Mouse (Mus musculus) MEL (cell line): ENCODE results near the gene Lrrc73. TPM values are rescaled to one million over a fixed set of nuclear protein-coding genes. Genes with fewer than 3 reads are reported as not detected.

Source experiments
- DNase-seq: peaks from one replicate; pipeline ENCODE4 v3.0.0; 2011; ENCODE audit warnings: low read depth, low spot score
- H3K27ac ChIP-seq: 2 replicates; pipeline ENCODE4 v1.5.1; 2012; ENCODE audit warnings: low read depth, mild to moderate bottlenecking, control low read depth, low read length, moderate library complexity; ENCODE audit not compliant: control insufficient read depth
- H3K27me3 ChIP-seq, 2 experiments: fragments of 150-350 bp in 1 of 2; sonication (generic) in 1 of 2; 2 replicates each; pipeline ENCODE4 v1.6.1; 2012; ENCODE audit warnings: low read length in 2 of 2, mild to moderate bottlenecking in 2 of 2, improper control_type of control experiment in 1 of 2, moderate library complexity in 1 of 2; ENCODE audit not compliant: insufficient read depth in 2 of 2, control insufficient read depth in 1 of 2
- H3K36me3 ChIP-seq, 2 experiments: 2 replicates each; pipeline ENCODE4 v1.6.1; 2012 to 2014; ENCODE audit warnings: low read length in 2 of 2, improper control_type of control experiment in 1 of 2, inconsistent platforms in 1 of 2, mild to moderate bottlenecking in 1 of 2; ENCODE audit not compliant: insufficient read depth in 2 of 2, control insufficient read depth in 1 of 2
- H3K4me1 ChIP-seq, 2 experiments: fragments of 150-350 bp in 1 of 2; sonication (generic) in 1 of 2; 2 replicates each; pipeline ENCODE4 v1.6.1; 2012; ENCODE audit warnings: low read length in 2 of 2, improper control_type of control experiment in 1 of 2, mild to moderate bottlenecking in 1 of 2; ENCODE audit not compliant: insufficient read depth in 2 of 2, control insufficient read depth in 1 of 2
- H3K4me3 ChIP-seq, 2 experiments: fragments of 150-350 bp in 1 of 2; sonication (generic) in 1 of 2; 2 replicates each; pipeline ENCODE4 v1.5.1; 2012; ENCODE audit warnings: low read depth in 2 of 2, low read length in 2 of 2, mild to moderate bottlenecking in 2 of 2, moderate library complexity in 2 of 2, control low read depth in 1 of 2, improper control_type of control experiment in 1 of 2; ENCODE audit not compliant: control insufficient read depth in 1 of 2, insufficient read depth in 1 of 2
- H3K79me2 ChIP-seq: 2 replicates; pipeline ENCODE4 v1.6.1; 2012; ENCODE audit warnings: mild to moderate bottlenecking, low read length, moderate library complexity; ENCODE audit not compliant: control insufficient read depth, poor library complexity, insufficient read depth
- H3K9ac ChIP-seq: 2 replicates; pipeline ENCODE4 v1.6.1; 2012; ENCODE audit warnings: low read depth, mild to moderate bottlenecking, control low read depth, low read length, moderate library complexity; ENCODE audit not compliant: control insufficient read depth, poor library complexity, severe bottlenecking
- H3K9me3 ChIP-seq: fragments of 150-350 bp; sonication (generic); replicated peaks from 2 replicates; pipeline ENCODE4 v1.6.1; 2012; ENCODE audit warnings: mild to moderate bottlenecking, low read length, improper control_type of control experiment, moderate library complexity; ENCODE audit not compliant: insufficient read depth
- BHLHE40 ChIP-seq: IDR thresholded peaks from 2 replicates; pipeline ENCODE4 v1.6.1; 2012; ENCODE audit warnings: low read depth, mild to moderate bottlenecking, inconsistent platforms, low read length, improper control_type of control experiment, borderline replicate concordance
- CHD2 ChIP-seq: IDR thresholded peaks from 2 replicates; pipeline ENCODE4 v1.6.1; 2011; ENCODE audit warnings: low read length, improper control_type of control experiment
- CTCF ChIP-seq, 3 experiments: IDR thresholded peaks in 2 of 3; conservative IDR thresholded peaks in 1 of 3; 2 replicates each; pipeline ENCODE4 v1.5.1; 2011 to 2012; ENCODE audit warnings: low read length in 3 of 3, low read depth in 2 of 3, mild to moderate bottlenecking in 2 of 3, improper control_type of control experiment in 1 of 3, inconsistent platforms in 1 of 3, mixed read lengths in 1 of 3, moderate library complexity in 1 of 3; ENCODE audit not compliant: control insufficient read depth in 1 of 3, insufficient read depth in 1 of 3, poor library complexity in 1 of 3, severe bottlenecking in 1 of 3
- E2F4 ChIP-seq: IDR thresholded peaks from 2 replicates; pipeline ENCODE4 v1.6.1; 2011; ENCODE audit warnings: low read depth, low read length, improper control_type of control experiment, borderline replicate concordance
- ELF1 ChIP-seq: IDR thresholded peaks from 2 replicates; pipeline ENCODE4 v1.6.1; 2014; ENCODE audit warnings: low read depth, mild to moderate bottlenecking, inconsistent platforms, low read length, improper control_type of control experiment, moderate library complexity
- EP300 ChIP-seq, 2 experiments: IDR thresholded peaks; 2 replicates each; pipeline ENCODE4 v1.6.1; 2011; ENCODE audit warnings: improper control_type of control experiment in 2 of 2, low read length in 2 of 2, low read depth in 1 of 2, mild to moderate bottlenecking in 1 of 2
- ETS1 ChIP-seq: IDR thresholded peaks from 2 replicates; pipeline ENCODE4 v1.6.1; 2012; ENCODE audit warnings: low read depth, mild to moderate bottlenecking, inconsistent platforms, low read length, improper control_type of control experiment, moderate library complexity
- GABPA ChIP-seq: IDR thresholded peaks from 2 replicates; pipeline ENCODE4 v1.6.1; 2012; ENCODE audit warnings: low read depth, mild to moderate bottlenecking, inconsistent platforms, low read length, improper control_type of control experiment, moderate library complexity
- HCFC1 ChIP-seq: IDR thresholded peaks from 2 replicates; pipeline ENCODE4 v1.6.1; 2012; ENCODE audit warnings: low read depth, mild to moderate bottlenecking, inconsistent platforms, low read length, improper control_type of control experiment, moderate library complexity
- JUND ChIP-seq: IDR thresholded peaks from 2 replicates; pipeline ENCODE4 v1.6.1; 2011; ENCODE audit warnings: low read depth, mild to moderate bottlenecking, improper control_type of control experiment, low read length
- MAFK ChIP-seq: IDR thresholded peaks from 2 replicates; pipeline ENCODE4 v1.6.1; 2011; ENCODE audit warnings: low read depth, mild to moderate bottlenecking, low read length, improper control_type of control experiment, borderline replicate concordance
- MAZ ChIP-seq: IDR thresholded peaks from 2 replicates; pipeline ENCODE4 v1.6.1; 2012; ENCODE audit warnings: low read depth, mild to moderate bottlenecking, inconsistent platforms, low read length, improper control_type of control experiment
- MXI1 ChIP-seq: IDR thresholded peaks from 2 replicates; pipeline ENCODE4 v1.6.1; 2011; ENCODE audit warnings: mild to moderate bottlenecking, low read depth, low read length, improper control_type of control experiment
- MYC ChIP-seq: IDR thresholded peaks from 2 replicates; pipeline ENCODE4 v1.6.1; 2011; ENCODE audit warnings: low read depth, mild to moderate bottlenecking, low read length, improper control_type of control experiment, moderate library complexity
- NELFE ChIP-seq: IDR thresholded peaks from 2 replicates; pipeline ENCODE4 v1.6.1; 2011; ENCODE audit warnings: low read depth, low read length, improper control_type of control experiment
- POLR2AphosphoS5 ChIP-seq: IDR thresholded peaks from 2 replicates; pipeline ENCODE4 v1.6.1; 2012; ENCODE audit warnings: low read depth, borderline replicate concordance, mild to moderate bottlenecking, inconsistent platforms, low read length, moderate library complexity, mixed read lengths
- RAD21 ChIP-seq: IDR thresholded peaks from 2 replicates; pipeline ENCODE4 v1.6.1; 2011; ENCODE audit warnings: mild to moderate bottlenecking, low read depth, low read length, improper control_type of control experiment
- SIN3A ChIP-seq: IDR thresholded peaks from 2 replicates; pipeline ENCODE4 v1.6.1; 2012; ENCODE audit warnings: low read length, improper control_type of control experiment, inconsistent platforms
- TBP ChIP-seq: IDR thresholded peaks from 2 replicates; pipeline ENCODE4 v1.8.0; 2011; ENCODE audit warnings: low read depth, low read length, improper control_type of control experiment
- UBTF ChIP-seq: IDR thresholded peaks from 2 replicates; pipeline ENCODE4 v1.6.1; 2012; ENCODE audit warnings: low read depth, mild to moderate bottlenecking, inconsistent platforms, low read length, improper control_type of control experiment, moderate library complexity, borderline replicate concordance; ENCODE audit not compliant: insufficient read depth
- USF1 ChIP-seq: IDR thresholded peaks from 2 replicates; pipeline ENCODE4 v1.6.1; 2014; ENCODE audit warnings: low read depth, mild to moderate bottlenecking, inconsistent platforms, low read length, improper control_type of control experiment, moderate library complexity
- ZC3H11A ChIP-seq: IDR thresholded peaks from 2 replicates; pipeline ENCODE4 v1.6.1; 2012; ENCODE audit warnings: low read depth, mild to moderate bottlenecking, inconsistent platforms, low read length, improper control_type of control experiment
- polyA plus RNA-seq, 2 experiments: library from polyadenylated mRNA; stranded (reverse) in 1 of 2; unstranded in 1 of 2; fragments of >175 nt in 1 of 2; fragments of >200 nt in 1 of 2; gene quantifications; 2 replicates each; pipeline versions ENCODE4 v1.2.1 to v1.2.4; 2012; ENCODE audit warnings: low replicate concordance in 2 of 2, low read depth in 1 of 2; ENCODE audit not compliant: insufficient read length in 2 of 2, insufficient read depth in 1 of 2, missing spikeins in 1 of 2
- total RNA-seq: library from RNA; depleted of rRNA; stranded (reverse); fragments of 300-350 nt; gene quantifications from 2 replicates; pipeline ENCODE4 v1.2.3, GENCODE M21; 2012

Lrrc73 gene
- total and polyA plus RNA-seq, 3 experiments = 1.2 to 3.5 TPM; not detected in 1

- H3K4me1 ChIP-seq = no peaks in the 10 kb centered on the region
- TF ChIP-seq CTCF (IDR thresholded peaks at IDR 0.05 in 2 of 3, conservative IDR thresholded peaks at IDR 0.05 in 1 of 3; ENCODE audit: control insufficient read depth in 1 of 3, insufficient read depth in 1 of 3, low read depth in 2 of 3, low read length in 3 of 3, poor library complexity in 1 of 3, severe bottlenecking in 1 of 3) (no peak), MAFK (no peak), ZC3H11A (no peak), UBTF (no peak), GABPA (no peak), POLR2AphosphoS5 (no peak), NELFE (no peak), HCFC1 (no peak), JUND (no peak), TBP (no peak), EP300 (IDR thresholded peaks at IDR 0.05; ENCODE audit: low read depth in 1 of 2, low read length in 2 of 2) (no peak), USF1 (no peak), MYC (no peak), RAD21 (no peak), CHD2 (no peak), ETS1 (no peak)
- TF ChIP-seq, all 39 proteins: peak for 0
- Histone ChIP-seq H3K27ac (no peak overlapping the region), H3K79me2 (no peaks in the 10 kb centered on the region), H3K4me3 (no peak overlapping the region), H3K9ac (no peak overlapping the region), H3K36me3 (peaks cover 0 to 4% of the 10 kb centered on the region in 2 experiments; a peak in 1 of 4 replicates), H3K9me3 (no peaks in the 10 kb centered on the region), H3K27me3 (no peaks in the 10 kb centered on the region)
- DNase-seq = no peak
Measured at GRCm38 (mm10) chr17:46272675-46273074, 19.3 kb downstream of the Lrrc73 start.

- no peaks in the 10 kb centered on the region for H3K4me1 ChIP-seq
- no peak overlapping the region for H3K9ac ChIP-seq
- no peak for DNase-seq
- H3K79me2 ChIP-seq = no peaks in the 10 kb centered on the region
- no peak for TF ChIP-seq SIN3A
- TF ChIP-seq POLR2AphosphoS5 = no peak
- no peak for TF ChIP-seq BHLHE40
- TF ChIP-seq MXI1 = no peak
- TF ChIP-seq E2F4 = no peak
- TF ChIP-seq ELF1 = no peak
- TF ChIP-seq CTCF (IDR thresholded peaks at IDR 0.05 in 2 of 3, conservative IDR thresholded peaks at IDR 0.05 in 1 of 3; ENCODE audit: control insufficient read depth in 1 of 3, insufficient read depth in 1 of 3, low read depth in 2 of 3, low read length in 3 of 3, poor library complexity in 1 of 3, severe bottlenecking in 1 of 3) = no peak
- TF ChIP-seq MAZ = no peak
- TF ChIP-seq, all 39 proteins: peak for 0
- H3K27me3 ChIP-seq = no peaks in the 10 kb centered on the region
- no peak overlapping the region for H3K4me3 ChIP-seq
- H3K36me3 ChIP-seq = peaks cover 0 to 4% of the 10 kb centered on the region in 2 experiments; a peak in 1 of 4 replicates
- no peak overlapping the region for H3K27ac ChIP-seq
- H3K9me3 ChIP-seq = no peaks in the 10 kb centered on the region
Measured at GRCm38 (mm10) chr17:46273803-46274236, 20.5 kb downstream of the Lrrc73 start.
